Mouse (Mus musculus): Measurements from ENCODE around the gene Ccdc186.

- no peak for TF ChIP-seq CTCF (IDR thresholded peaks at IDR 0.05; ENCODE audit: extremely low read depth, insufficient read depth, insufficient read length, insufficient replicate concordance)
- no peak for TF ChIP-seq POLR2A (IDR thresholded peaks at IDR 0.05; ENCODE audit: low read depth, low read length)
These were observed 6.3 kb upstream of the Ccdc186 start for GRCm38 (mm10) chr19:56828305-56828704.

All from spleen, adult 2 months (tissue).